Mouse (Mus musculus) embryo, embryonic 11.5 days (tissue): Measurements from ENCODE around the gene Gemin6.
"Not testable (repeated sequence)": the region's sequence is repeated elsewhere in the genome, so short reads cannot be mapped to it uniquely, and the experiment has no call there.

ENCODE experiments used
- DNase-seq: peaks from one replicate; pipeline ENCODE4 v3.0.0-alpha.2; 2012; ENCODE audit warnings: low read depth, low spot score

The Gemin6 gene

GRCm38 (mm10) chr17:80224326-80225116 lies at the start of gene Gemin6:
TSS of gene Gemin6 (plus strand) at chr17:80224441.
- peak; percentile 84 for DNase-seq

DNA sequence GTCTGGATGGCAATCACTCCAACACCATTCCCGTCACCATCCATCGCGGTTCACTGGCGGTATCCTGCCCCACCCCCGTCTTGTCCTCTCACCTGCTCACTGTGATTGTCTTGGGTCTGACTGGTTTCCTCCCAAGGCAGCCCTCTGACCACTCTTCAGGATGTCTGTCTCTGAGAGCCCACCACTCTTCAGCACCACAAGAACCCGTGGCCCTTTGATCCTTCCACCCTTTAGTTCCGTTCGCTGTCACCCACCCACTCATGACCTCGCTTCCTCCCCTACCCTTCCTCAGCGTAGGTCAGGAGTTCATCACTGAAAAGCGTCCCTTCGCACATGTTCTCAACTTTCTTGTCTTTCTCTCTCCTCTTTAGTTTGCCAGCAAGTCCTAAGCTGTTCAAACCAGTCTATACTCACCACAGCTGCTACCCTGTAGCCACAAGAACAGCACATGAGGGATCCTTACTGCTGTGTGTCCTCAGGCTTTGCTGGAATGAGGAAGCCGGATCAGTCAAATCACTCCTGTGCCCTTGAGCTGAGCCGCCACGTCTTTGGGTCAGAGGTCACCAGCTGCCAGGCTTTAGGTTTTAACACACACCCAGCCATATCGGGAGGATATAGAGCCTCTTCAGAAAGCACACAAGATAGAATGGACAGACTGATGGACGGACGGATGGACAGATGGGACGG lies 49.4 kb upstream of the Gemin6 start:
- DNase-seq = no peak

DNA sequence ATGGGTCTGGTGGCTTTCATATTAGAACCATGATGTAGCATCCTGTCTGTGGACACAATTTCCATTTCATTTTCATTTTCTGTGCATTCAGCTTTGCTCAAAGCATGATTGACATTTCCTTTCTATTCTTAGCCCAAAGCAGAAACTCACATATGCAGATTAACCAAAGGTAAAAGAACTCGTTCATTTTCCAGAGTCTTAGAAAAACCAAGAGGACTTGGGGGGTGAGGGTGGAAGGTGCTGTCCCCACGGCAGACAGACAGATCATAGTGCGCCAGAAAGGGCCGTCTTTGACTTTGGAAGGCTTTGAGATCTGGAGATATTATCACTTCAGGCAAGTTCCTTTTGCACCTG lies 48.9 kb upstream of the Gemin6 start:
- no peak for DNase-seq

GRCm38 (mm10) chr17:80175966-80176365 lies 48.3 kb upstream of the Gemin6 start:
- DNase-seq = no peak

DNA sequence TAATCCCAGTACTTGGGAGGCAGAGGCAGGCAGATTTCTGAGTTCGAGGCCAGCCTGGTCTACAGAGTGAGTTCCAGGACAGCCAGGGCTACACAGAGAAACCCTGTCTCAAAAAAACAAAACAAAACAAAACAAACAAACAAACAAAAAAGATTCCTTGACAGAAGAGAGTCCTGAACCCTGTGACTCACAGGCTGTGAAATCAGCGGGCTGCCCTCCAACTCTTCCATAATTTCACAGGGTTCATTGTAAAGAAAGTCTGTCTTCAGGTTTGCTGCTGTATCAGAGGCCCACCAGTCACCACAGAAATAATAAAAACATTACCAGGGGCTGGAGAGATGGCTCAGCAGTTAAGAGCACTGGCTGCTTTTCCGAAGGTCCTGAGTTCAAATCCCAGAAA lies 45.4 kb upstream of the Gemin6 start:
- DNase-seq = not testable (repeated sequence)

- DNase-seq = peak; percentile 56
Measured at GRCm38 (mm10) chr17:80179959-80180358, 44.3 kb upstream of the Gemin6 start.

DNA sequence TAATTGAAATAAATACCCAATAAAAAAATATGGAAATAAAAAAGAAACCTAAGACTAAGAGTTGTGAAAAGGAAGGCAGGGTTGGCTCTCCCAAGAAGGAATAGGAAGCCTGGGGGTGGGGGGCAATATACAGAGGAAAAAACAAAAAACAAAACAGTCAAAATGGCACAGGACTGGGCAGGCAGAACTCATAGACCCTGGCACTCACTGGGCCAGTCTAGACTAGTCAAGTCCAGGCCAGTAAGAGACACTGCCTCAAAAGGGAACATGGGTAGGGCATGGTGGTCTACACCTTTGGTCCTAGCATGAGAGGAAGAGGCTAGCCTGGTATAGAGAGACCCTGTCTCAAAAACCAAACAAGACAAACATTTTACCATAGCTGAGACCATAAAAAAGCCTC lies 43.8 kb upstream of the Gemin6 start:
- DNase-seq = no peak

- no peak for DNase-seq
Measured at GRCm38 (mm10) chr17:80183615-80184014, 40.6 kb upstream of the Gemin6 start.

DNA sequence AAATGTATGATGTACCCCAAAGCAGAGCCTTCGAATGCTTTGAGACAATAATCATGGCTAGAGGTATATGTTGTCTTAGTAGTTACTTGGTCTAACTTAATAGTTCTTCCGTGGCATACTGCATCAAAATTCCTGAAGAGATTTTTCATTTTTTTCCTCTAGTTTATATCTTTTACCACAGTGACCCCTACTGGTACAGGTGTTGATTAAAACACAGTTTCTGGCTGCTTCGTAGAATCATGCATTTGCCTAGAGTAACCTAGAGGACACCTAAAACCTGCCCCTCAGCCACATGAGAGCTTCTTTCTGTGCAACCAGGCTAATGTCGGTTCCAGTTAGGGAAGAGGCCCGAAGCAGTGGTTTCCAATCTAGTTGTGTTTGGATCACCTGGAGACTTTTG lies 31.2 kb upstream of the Gemin6 start:
- no peak for DNase-seq

GRCm38 (mm10) chr17:80199160-80199778 lies 25.0 kb upstream of the Gemin6 start:
- DNase-seq = no peak

- no peak for DNase-seq
Measured at GRCm38 (mm10) chr17:80205657-80206056, 18.6 kb upstream of the Gemin6 start.

DNA sequence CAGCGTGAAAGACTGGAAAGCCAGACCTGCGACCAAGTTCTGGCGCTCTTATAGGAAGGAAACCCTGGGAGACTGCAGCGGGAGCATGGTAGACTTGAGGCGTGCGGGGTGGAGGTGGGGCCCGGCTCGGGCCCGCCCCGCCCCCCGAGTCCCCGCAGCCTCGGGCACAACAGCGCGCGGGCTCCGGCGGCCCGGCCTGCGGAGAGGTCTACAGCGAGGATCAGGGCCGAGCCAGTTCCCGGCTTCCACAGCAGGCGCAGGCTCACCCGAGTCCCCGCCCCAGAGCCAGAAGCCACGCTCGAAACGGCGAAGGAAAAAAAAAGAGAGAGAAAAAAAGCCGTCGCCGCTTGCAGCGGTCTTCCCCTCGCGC lies 18.0 kb upstream of the Gemin6 start:
- DNase-seq = no peak

GRCm38 (mm10) chr17:80206671-80207581 lies 17.3 kb upstream of the Gemin6 start, which contains the start of the genes Srsf7 and Ttc39d:
TSS of gene Srsf7 (minus strand) at chr17:80207307.
TSS of gene Ttc39d (plus strand) at chr17:80207460.
- peak; percentile 98 for DNase-seq

DNA sequence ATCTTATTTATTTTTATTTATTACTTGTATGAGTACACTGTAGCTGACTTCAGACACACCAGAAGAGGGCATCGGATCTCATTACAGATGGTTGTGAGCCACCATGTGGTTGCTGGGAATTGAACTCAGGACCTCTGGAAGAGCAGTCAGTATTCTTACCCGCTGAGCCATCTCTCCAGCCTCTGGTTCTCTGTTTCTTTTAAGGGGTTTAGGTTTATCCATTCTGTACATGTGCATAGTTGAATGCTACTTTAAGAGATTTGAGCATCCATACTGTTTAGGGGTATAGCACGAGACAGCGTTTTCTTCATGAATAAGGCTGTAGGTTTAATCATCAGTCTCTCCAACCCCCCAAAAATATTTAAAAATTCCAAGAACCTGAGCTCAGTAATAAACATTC lies 10.2 kb upstream of the Gemin6 start:
- not testable (repeated sequence) for DNase-seq

DNA sequence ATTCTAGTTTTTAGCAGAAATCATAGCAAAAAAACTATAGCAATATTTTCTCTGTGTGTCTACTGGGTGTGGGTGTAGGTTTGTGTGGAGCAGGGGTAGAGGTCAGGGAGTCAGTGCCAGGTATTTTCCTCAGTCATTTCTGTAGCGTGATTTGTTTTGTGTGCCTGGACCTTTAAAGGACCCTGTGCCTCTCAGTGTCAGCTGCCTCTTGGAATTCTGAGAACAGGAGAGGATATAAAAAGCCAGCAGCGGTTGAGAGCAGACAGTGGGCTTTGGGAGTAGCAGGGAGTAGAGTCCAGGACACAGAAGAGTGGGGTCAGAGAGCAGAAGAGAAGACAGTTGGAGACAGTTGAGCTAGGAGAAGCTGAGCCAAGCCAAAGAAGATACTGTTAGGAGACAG lies 4.1 kb upstream of the Gemin6 start:
- DNase-seq = no peak

DNA sequence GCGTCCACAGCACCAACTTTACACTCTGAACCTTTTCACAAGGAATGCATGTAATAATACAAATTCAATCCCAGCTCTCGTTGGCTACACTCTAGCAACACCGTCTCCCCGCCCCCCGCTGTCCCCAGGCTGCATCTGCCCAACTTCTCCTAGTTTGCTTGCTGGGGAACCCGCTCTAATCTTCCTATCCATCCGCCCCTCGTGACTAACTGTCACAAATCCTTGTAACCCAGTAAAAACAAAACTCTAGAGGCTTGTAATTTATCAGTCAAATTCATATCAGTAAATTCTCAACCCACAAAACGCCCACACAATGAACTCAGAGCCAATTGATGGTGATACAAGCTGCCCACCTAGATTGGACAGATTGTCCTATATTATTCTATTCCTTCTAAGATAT lies 3.0 kb upstream of the Gemin6 start:
- DNase-seq = no peak

GRCm38 (mm10) chr17:80221890-80222628 lies 2.2 kb upstream of the Gemin6 start:
- no peak for DNase-seq

GRCm38 (mm10) chr17:80223829-80224228 lies 412 bp upstream of the Gemin6 start:
- DNase-seq = no peak

DNA sequence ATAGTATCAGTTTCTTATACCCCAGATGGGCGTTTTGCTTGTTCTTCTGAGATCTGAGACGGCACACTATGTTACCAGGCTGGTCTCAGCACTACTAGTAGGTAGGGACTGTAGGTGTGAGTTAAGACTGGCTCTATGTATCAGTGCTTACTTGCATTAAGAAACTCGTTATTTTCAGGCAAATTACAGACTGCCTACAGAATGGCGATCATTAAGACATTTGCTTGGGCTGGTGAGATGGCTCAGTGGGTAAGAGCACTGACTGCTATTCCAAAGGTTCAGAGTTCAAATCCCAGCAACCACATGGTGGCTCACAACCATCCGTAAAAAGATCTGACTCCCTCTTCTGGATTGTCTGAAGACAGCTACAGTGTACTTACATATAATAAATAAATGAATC lies 901 bp downstream of the Gemin6 start:
- DNase-seq = not testable (repeated sequence)

DNA sequence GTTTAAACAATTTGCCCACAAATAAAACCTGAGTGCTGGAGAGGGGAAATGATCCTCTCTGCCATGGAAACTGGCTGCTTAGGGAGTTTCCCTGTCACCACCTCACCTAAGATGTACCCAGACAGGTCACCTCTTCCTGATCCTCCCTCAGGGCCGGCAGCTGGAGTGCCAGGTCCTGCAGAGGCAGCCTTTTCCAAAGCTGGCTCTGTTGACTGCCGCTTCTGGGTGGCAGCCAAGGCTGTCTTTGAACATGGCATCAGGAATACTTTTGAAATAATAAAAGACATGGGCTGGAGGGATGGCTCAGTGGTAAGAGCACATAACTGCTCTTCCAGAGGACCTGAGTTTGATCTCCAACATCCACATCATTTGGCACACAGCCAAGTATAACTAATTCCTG lies 5.2 kb downstream of the Gemin6 start:
- DNase-seq = no peak

- DNase-seq = no peak
Measured at GRCm38 (mm10) chr17:80233844-80234243, 9.6 kb downstream of the Gemin6 start.
